Mouse (Mus musculus): ENCODE data around the gene Kdm4b.

Kdm4b gene

DNA sequence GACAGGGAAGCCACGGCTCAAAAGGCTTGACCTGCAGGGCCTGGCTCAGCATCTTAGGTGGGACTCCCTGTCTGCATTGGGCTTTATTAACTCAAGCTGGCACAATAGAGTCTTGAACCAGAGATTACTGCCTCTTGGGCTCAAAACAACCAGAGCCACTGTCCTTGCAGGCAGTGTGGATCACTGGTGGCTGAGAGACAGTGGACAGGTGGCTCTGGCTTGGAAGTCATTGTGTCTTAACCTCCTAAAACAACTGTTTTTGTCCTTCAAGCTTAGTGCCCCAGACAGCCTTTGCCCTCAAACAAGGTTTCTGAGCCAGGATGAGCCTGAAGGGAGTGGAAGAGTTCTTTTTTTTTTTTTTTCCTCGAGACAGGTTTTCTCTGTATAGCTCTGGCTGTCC, 19.5 kb downstream of the Kdm4b start:
- no peak for DNase-seq (ENCODE audit: low read depth, low spot score)

- no peak for DNase-seq (ENCODE audit: low read depth, low spot score)
Measured at GRCm38 (mm10) chr17:56348128-56348527, 22.3 kb downstream of the Kdm4b start.

DNA sequence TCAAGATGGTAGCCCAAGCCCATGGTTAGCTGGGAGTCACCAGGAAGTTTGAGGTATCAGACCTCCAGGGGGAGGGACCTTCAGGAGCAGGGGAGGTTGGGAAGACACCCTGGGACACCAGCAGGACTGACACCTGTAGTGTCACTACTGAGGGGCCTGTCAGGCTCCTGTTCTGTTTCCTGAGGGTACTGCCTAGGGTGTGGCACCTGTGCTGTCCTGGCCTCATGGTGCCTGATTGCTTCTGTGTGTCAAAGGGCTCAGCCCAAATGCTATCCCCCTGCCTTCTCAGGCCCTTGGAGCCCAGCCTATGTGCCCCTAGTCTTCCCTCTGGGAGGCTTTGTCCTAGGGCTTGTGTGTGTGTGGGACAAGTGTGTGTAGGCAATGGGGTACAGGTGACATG, 22.7 kb downstream of the Kdm4b start:
- DNase-seq (ENCODE audit: low read depth, low spot score): no peak

- peak; percentile 77 for DNase-seq (ENCODE audit: low read depth, low spot score)
Measured at GRCm38 (mm10) chr17:56350694-56351093, 24.8 kb downstream of the Kdm4b start.

DNA sequence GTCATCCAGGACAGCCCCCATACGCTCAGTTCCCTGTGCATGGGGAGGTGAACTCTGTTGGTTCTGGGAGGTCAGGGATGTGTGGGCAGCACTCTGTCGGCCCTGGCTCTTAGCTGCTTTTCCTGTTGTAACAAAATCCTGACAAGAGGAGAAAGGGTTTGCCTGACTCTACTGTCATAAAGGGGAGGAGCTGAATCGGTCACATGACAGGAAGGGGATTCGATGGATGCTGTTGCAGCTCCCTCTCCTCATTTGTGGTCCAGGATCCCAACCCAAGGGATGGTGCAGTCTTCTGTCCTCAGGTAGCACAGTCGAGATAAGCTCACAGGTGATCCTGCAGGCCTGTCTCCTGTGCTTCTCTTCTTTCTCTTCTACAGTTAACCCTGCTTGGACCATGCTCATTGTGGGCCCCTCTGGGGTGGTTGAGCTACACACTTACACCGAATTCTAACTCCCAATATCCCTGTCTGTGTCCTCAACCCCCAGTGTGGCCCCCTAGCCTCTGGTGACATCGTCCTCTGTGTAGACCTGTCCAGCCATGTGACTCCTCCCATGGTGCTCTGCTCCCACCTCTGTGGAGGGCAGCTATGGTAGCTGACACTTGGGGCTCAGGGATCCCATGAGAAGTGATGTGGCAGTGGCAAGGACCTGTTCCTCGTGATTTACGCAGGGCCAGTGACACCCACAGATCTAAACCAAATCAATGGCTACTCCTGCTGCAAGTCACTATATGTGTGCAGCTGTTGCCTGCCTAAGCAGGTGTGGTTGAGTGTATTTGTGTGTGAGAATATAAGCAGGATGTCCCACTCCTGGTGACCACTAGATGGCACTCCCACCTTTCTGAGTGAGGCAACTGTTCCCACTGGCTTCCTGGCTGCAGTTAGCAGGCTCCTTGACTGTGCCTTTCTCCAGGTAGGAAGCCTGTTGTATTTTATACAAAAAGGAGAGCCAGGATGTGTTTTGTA, 31.3 kb downstream of the Kdm4b start:
- peak; percentile 81 for DNase-seq (ENCODE audit: low read depth, low spot score)

DNA sequence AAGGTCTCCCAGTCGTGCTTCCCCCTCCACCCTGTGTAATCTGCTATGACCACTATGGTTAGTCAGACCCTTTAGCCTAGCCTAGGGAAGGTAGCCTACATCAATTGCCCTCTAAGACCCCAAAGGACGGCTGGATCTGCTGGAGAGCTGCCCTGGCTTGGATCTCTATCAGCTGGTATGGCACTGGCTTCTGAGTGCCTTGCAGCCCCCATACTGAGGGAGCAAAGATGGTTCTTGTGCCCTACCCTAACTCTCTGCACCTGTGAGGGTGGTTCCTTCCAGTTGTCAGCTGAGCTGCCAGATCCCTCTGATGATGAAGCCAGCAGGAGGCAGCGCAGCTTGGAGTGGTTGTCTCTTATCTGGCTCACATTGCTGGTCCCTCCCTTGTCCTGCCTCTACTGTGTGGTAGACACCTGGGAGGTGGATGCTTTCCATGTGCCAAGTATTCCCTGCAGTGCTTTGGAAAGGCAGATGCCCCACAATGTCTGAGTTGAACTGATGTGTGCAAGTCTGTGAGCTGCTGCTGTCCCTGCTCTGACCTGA, 33.4 kb downstream of the Kdm4b start:
- DNase-seq (ENCODE audit: low read depth, low spot score): no peak

DNA sequence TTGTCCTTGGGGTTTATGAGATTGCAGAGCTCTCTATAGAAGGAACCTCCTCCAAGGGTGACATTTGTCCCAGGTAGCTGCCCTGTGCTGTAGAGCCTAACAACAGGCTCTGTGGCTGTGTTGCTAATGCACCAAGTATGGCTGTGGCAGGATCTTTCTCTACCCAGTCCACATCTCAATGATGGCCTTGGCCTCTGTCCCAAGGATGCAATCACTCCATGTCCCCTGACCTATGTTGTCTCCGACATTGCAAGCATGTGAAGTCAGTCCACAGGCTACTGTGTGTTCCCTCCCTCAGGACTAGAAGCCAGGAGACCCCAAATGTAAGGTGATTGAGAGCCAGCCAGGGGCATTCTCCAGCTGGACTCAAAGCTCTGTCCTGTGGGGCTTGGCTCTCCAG, 34.0 kb downstream of the Kdm4b start:
- DNase-seq (ENCODE audit: low read depth, low spot score): no peak

- DNase-seq (ENCODE audit: low read depth, low spot score): no peak
Measured at GRCm38 (mm10) chr17:56360451-56360850, 34.6 kb downstream of the Kdm4b start.

- no peak for DNase-seq (ENCODE audit: low read depth, low spot score)
Measured at GRCm38 (mm10) chr17:56361542-56361941, 35.7 kb downstream of the Kdm4b start.

DNA sequence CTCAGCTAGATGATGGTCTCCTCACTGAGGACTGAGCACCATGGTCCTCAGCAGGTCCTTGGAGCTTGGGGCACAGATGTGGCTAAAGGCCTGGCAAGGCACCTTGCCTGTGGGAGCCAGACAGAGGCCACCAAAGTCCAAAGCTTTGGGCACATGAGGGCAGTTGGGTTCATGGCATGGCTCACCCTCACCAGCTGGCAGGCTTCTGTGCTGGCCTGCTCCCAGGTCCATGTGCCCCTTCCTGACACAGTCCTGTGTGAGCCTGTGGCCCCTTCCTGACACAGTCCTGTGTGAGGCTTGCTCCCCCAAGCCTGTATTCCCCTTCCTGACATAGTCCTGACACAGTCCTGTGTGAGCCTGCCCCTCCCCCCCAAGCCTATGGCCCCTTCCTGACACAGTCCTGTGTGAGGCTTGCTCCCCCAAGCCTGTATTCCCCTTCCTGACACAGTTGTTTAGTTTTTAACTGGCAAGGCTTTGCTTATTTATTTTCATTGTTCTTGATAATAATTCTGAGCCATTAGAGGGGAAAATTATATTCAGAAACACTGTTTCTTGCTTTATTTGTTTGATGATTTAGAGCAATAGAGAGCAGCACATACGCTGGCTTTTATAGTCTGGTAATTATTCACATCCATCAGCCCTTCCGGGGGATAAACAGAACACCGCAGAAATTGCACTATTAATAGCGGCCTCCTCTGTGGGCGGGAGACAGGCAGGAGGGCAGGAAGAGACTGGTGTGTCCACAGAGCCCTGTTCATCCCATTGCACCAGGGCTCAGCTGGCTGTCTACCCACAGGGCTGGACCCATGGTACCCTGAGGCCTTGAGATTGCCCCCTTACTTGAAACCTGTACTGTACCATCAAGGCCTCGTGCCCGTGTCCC, 40.2 kb downstream of the Kdm4b start:
- no peak for DNase-seq (ENCODE audit: low read depth, low spot score)

DNA sequence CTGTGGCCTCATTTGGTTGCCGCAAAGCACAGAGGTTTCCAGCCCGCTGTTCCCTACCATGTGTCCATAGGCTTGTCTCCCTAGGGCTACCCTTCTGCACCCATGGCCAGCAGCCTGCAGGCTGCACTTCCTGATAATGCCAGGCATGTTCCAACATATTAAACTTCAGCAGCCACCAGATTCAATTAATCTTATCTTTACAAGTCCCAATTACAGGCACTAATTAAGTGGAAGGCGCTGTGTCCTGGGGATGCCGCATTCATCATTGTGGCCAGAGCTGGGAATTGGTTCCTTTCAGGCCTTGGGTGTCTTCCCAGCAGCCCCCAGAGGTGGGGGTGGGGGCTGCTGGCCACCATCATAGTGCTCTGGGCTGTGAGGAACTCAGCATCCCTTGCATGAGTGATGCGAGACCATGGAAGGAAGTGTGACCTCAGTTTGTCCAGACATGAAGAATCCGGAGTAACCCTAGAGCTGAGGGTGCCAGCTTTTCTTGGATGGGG, 42.5 kb downstream of the Kdm4b start:
- DNase-seq (ENCODE audit: low read depth, low spot score): no peak

- DNase-seq (ENCODE audit: low read depth, low spot score): no peak
Measured at GRCm38 (mm10) chr17:56370090-56370489, 44.2 kb downstream of the Kdm4b start.

DNA sequence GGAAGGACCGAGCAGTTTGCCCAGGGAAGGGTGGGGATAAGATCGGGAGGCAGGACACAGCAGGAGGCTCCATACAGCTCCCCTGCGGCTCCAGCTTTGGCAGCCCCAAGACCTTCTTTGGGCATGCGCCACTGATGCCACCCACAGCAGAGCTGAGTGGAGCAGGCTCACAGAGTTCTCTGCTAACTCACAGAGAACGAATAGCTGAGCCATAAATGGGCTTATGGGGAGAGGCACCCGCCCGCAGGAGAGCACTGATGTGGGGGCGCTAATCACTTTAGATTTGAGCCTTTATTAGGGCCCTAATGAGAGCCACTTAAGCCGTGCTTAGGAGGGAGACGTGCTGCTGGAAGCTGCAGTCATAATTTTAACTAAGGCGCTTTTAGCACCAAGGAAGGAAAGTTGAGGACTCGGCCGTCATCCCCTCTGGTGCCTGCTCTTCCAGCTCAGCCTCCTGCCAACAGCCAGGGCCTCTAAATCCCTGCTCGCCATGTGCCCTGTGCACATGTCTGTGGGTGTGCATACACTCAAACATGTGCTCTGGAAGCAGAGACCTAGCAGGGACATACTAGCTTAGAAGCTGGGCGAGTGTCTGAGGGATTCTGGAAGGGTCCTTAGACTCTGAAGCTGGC, 45.3 kb downstream of the Kdm4b start:
- DNase-seq (ENCODE audit: low read depth, low spot score): no peak

DNA sequence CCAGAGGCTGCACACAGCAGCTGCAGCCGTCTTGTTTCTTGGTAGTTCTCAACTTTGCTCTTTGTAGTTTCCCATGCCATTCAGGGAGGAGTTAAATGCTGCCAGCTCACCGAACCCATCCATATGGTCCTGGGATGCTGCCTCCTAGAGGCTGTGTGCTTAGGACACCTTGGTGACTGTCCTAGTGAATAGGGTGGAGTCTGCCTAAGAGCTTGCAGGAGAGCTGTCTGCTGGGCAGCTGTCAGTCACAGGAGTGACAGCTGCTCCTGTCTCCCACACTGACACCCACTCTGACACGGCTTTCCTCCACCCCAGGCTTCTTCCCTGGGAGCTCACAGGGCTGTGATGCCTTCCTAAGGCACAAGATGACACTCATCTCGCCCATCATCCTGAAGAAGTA, 46.2 kb downstream of the Kdm4b start:
- DNase-seq (ENCODE audit: low read depth, low spot score): peak; percentile 18

GRCm38 (mm10) chr17:56373136-56374034, 47.5 kb downstream of the Kdm4b start:
- DNase-seq (ENCODE audit: low read depth, low spot score): no peak

DNA sequence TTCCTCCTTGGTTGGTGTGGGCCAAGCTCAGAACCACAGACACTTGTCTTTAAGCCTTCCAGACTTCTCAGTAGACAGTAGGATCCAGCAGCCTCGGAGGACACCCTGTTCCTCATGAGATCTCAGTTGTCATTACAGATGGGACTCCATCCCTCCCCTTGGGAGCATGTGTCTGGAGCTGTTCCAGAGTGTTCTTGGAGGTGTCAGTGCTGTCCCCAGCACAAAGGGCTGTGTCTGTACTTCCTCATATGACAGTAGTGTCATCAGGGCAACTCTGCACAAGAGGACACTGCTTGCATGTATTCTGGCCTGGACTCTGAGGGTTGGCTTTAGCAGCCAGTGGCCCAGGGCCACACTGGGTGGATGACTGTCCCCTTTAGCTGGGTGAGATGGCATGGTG, 49.0 kb downstream of the Kdm4b start:
- DNase-seq (ENCODE audit: low read depth, low spot score): no peak

- DNase-seq (ENCODE audit: low read depth, low spot score): no peak
Measured at GRCm38 (mm10) chr17:56379281-56379834, 53.5 kb downstream of the Kdm4b start.

DNA sequence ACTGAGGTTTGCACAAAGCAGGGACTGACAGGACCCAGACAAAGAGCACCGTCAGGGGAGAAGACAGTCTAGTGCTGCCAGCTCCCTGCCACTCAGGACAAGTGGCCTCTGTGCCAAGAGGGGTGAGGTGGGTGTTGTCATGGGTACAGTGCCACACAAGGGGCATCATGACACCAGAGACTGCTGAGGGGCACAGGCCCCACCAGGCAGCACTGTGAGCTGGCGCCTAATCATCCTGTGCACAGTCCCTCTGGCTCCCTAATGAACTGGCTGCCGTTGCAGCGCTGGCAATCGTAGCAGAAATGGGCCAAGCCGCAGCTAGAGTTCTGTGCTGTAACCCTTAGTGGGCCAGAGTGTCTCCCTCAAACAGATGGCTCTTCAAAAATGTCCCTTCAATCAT, 54.4 kb downstream of the Kdm4b start:
- no peak for DNase-seq (ENCODE audit: low read depth, low spot score)

DNA sequence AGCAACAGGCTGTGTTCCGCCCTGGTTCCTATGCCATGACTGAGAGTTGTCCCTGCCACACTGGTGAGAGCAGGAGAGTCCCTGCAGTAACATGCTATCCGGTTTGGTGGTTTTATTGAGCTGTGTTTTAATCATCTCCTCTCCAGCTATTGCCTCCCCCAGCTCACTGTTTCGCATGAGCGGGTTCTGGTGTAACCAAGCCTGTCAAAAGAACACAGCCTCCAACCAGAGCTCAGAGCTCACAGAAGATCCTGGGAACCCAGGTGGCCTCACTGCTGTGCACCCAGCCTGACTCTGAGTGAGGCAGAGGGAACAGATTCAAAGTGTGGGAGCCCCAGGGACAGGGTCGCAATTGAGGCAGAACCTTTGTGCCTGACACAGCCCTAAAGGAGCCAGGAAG, 55.3 kb downstream of the Kdm4b start:
- DNase-seq (ENCODE audit: low read depth, low spot score): no peak

DNA sequence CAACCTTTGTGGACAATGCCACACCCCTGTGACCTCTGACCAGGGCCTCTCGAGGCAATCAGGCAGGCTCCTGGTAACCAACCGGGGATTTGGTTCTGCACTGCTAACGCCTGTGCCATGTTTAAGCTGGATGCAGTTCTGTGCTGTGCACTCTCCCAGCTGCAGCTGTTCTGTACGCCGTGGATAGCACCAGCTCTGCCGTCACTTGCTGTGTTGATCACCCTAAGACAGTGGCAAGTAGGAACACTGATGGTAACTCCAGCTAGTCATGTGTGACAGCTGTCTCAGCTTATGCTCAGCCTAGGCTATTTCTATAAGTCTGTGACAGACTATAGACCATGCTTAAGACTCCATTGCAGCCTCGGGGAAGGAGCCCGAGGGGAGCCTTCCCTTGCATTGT, 57.1 kb downstream of the Kdm4b start:
- no peak for DNase-seq (ENCODE audit: low read depth, low spot score)

Data from R1 (cell line).